Mouse (Mus musculus) CD4-positive helper T cell, adult 2 months (primary cell): ENCODE results near the gene Adgrl2.

ENCODE experiments used
- DNase-seq: peaks from one replicate; pipeline ENCODE4 v3.0.0-alpha.2; 2012; ENCODE audit warnings: low read depth, missing footprints, low spot score

The Adgrl2 gene

GRCm38 (mm10) chr3:148990531-148991003 is at the start of gene Adgrl2:
Gene Adgrl2 (minus strand): TSS chr3:148990555.
- DNase-seq, result no peak

- no peak for DNase-seq
These were observed 48.4 kb upstream of the Adgrl2 start for GRCm38 (mm10) chr3:149038771-149039170.

GRCm38 (mm10) chr3:149019925-149020324 is 29.6 kb upstream of the Adgrl2 start:
- no peak for DNase-seq

GRCm38 (mm10) chr3:149009311-149009710 is 19.0 kb upstream of the Adgrl2 start:
- no peak for DNase-seq

- DNase-seq, result no peak
These were observed 18.3 kb upstream of the Adgrl2 start for GRCm38 (mm10) chr3:149008634-149009023.

GRCm38 (mm10) chr3:149007860-149008633 is 17.7 kb upstream of the Adgrl2 start:
- no peak for DNase-seq

GRCm38 (mm10) chr3:149001364-149001763 is 11.0 kb upstream of the Adgrl2 start:
- no peak for DNase-seq

GRCm38 (mm10) chr3:148998661-148999060 is 8.3 kb upstream of the Adgrl2 start:
- no peak for DNase-seq

GRCm38 (mm10) chr3:148991056-148991455 is 701 bp upstream of the Adgrl2 start:
- no peak for DNase-seq

GRCm38 (mm10) chr3:148989818-148990530 is 381 bp downstream of the Adgrl2 start:
- no peak for DNase-seq

GRCm38 (mm10) chr3:148988996-148989817 is 1.1 kb downstream of the Adgrl2 start:
- no peak for DNase-seq

GRCm38 (mm10) chr3:148988293-148988995 is 1.9 kb downstream of the Adgrl2 start:
- DNase-seq, result no peak

- no peak for DNase-seq
These were observed 2.6 kb downstream of the Adgrl2 start for GRCm38 (mm10) chr3:148987591-148988292.

- DNase-seq, result no peak
These were observed 3.3 kb downstream of the Adgrl2 start for GRCm38 (mm10) chr3:148986894-148987590.

- DNase-seq, result no peak
These were observed 4.0 kb downstream of the Adgrl2 start for GRCm38 (mm10) chr3:148986296-148986893.

- no peak for DNase-seq
These were observed 6.0 kb downstream of the Adgrl2 start for GRCm38 (mm10) chr3:148984326-148984725.

GRCm38 (mm10) chr3:148982370-148982769 is 8.0 kb downstream of the Adgrl2 start:
- no peak for DNase-seq

GRCm38 (mm10) chr3:148981776-148982175 is 8.6 kb downstream of the Adgrl2 start:
- no peak for DNase-seq

GRCm38 (mm10) chr3:148978541-148978940 is 11.8 kb downstream of the Adgrl2 start:
- no peak for DNase-seq

GRCm38 (mm10) chr3:148977838-148978237 is 12.5 kb downstream of the Adgrl2 start:
- no peak for DNase-seq
